Mouse (Mus musculus) thymus, adult 18-20 months (tissue): Measurements from ENCODE around the gene Ttc22.

Source experiments
- DNase-seq, 2 experiments: peaks; one replicate each; pipeline ENCODE4 v3.0.0; 2022; ENCODE audit warnings: mixed read lengths in 2 of 2

The Ttc22 gene

DNA sequence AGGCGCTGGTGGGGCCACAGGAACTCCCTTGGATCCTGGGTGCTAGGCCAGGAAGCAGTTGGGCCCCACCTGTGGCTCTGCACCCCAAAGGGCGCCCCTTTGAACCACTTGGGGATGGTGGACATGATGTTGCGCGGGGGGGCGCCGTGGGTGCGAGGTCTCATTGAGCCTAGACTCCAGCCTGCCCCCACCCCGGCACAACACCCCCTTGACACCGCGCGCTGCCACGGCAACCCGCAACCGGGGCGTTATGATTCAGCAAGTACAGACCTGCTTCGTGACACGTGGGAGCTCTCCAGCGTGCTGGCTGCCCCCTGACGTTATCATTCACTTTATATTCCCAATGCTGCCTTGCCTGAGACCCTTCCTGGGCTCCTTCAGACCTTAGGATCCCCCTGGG lies 5.2 kb upstream of the Ttc22 start, which contains the start of gene Lexm:
Lexm (minus strand) TSS at position 186 of the 400 bp plus-strand sequence.
- peak; percentile 6 to 11 for DNase-seq

DNA sequence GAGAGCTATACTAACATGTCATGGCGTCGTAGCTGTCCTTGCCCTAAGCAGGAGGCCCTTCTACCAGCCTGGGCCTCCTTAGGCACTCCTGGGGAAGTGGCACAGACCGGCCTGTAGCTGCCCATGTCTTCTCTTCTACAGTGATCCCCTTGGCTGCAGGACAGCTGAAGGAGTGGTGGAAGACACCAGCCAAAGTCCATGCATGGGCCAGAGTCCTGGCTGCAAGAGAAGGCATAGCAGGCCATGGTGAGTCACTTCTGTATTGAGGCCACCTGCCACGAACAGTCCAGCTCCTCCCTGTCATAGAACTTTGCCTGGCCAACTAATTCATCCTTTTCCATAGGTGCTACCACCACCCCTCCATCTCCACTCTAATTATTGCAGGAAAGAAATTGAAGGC lies 3.3 kb upstream of the Ttc22 start:
- no peak for DNase-seq

DNA sequence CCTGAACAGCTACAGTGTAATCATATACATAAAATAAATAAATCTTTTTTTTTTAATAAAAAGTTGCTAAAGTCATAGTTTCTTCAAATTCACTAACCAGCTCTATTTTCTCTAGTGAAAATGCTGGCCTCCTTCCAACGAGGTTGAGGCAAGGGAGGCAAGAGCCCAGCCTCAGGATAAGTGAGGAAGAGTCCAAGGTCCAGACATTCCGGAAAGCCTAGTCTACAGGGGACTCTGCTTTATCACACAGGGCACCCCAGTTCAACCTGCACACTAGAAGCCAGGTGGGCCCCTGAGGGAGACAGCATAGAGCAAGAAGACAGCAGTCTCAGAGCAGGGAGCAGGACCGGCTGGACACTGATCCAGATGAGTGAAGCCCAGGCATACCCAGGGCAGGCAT lies 804 bp upstream of the Ttc22 start:
- DNase-seq, result no peak

DNA sequence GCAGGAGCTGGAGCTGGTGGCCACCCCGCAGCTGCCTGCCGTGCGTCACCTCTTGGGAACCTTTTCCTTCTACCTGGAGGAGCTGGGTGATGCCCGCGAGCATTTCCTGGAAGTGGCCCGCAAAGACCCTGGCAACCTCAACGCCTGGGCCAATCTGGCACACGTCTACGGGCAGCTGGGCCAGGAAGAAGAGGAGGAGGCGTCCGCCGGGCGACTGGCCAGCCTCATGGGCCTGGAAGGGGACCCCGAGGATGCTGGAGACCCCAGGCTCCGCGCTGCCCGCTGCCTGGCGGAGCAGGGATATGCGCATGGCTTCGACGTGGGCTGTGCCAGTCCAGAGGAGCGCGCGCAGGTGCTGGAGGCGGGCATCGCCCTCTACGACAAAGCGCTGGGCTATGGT lies 480 bp downstream of the Ttc22 start:
- no peak for DNase-seq

DNA sequence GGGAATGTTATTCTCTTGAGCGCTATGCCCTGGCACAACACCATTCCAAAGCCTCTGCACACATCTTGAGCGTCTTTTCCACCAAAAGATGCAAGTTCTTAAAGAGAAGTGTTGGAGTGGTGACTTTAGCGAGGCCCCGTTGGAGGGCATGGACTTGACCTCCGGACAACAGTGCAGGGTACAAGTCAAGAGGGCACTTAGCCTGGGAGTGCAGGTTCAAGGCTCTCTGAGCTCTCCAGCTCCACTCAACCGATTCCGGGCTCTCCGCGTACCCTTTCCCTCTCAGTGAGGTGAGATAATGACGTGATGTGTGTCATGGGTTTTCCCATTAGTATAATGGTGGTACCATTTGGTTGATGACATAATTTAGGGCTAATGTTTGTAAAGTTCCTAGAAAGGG lies 2.0 kb downstream of the Ttc22 start:
- no peak for DNase-seq

DNA sequence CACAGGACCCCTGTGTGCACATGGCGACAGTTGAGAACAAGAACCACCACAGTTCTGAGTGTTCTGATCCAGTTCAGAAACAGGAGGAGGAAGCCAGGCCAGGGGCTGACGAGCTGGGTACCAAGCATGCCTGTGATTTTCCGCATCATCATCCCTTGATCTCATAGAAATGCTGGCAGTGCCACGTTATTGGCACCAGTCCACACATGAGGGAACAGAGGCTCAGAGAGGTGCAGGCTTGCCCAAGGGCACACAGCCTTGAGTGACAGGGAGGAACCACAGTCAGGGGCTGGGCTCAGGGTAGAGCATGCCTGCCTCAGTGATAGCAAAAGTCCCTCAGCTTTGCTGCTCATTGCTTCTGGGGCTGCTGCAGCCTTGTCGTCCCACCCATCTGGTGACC lies 5.6 kb downstream of the Ttc22 start:
- DNase-seq, result no peak

DNA sequence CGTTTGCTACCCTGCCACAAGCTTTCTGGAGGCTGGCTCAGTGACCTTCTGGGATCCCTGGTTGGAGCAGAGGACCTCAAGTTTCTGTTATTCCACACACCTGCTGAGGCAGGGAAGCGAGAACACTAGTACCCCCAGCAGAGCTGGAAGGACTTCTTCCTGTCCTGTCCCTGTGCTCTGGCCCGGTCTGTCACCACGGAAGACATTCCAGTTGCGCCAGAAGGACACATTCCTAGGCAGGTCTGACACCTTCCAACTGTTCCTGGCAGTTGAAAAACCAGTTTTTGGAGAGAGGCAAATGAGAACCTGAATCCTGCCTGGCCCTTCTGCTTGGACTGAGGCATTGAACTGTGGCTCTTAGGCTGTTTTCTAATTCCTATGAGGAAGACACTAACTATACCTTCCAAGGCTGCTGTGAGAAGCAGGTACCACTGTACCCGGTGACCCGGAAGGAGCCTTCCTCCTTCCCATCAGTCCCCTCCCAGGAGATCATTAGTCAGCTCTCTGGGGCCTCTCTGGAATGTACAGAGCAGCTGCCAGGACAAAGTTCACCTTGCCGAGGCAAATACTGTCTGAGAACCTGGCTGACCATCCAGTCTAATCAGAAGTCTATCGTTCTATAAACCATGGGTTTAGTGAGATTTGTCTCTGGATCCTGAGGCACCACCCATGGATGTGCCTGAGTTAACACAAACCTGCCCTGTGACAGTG lies 6.6 kb downstream of the Ttc22 start:
- DNase-seq, result no peak

DNA sequence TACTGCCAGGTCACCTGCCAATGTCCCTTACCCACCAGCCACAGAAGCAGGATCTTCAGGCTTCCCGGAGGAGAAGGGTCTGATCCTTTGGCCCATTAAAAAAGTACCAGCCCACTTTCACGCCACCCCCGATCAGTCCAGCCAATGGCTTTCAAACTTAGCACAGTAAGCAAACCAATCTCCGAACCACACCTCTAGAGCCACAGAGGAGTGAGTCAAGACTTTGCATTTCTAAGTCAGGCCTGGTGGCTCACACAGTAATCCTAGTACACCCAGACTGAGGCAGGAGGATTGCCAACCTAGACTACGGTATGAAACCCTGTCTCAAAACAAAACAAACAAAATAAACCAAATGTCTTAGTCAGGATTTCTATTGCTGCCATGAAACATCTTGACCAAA lies 7.1 kb downstream of the Ttc22 start:
- DNase-seq, result no peak

DNA sequence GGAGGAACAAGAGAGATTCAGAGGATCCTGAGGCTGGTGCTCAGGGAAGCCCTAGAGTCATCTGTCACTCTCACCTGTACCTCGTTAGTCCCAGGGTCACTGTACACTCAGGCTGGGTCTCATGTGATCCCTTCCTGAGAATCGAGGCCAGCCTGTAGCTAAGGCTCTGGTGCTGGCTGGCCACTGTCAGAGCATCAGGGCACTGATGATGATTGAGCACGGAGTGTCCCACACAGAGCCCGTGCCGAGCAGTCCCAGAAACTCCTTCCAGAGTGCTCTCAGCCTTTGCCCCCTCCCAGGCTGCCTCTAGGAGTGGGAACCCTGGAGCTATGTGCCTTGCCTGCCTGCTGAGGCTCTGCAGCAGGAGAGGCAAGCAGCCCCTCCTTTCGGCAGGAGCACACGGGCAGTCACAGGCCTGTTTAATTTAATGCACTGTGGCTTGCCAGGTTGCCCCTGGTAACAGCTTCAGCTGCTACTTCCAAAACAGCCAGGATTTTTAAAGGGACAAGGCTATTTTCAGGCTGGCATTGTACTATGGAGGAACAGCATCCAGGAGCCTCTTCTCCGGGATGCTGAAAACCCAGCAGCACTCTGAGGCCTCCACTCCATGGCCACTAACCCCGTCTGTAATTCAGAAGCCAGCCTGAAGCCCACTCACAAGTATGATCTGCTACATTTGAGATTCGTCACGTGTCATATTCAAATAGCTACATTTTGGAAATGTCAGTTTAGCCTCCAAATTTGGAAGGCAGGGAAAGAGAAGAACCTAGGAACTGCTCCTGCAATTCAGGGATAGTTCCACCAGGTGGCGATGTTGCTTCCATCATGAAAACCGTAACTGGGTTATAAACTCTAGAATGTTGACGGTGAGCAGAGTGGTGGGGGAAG lies 8.3 kb downstream of the Ttc22 start:
- no peak for DNase-seq

DNA sequence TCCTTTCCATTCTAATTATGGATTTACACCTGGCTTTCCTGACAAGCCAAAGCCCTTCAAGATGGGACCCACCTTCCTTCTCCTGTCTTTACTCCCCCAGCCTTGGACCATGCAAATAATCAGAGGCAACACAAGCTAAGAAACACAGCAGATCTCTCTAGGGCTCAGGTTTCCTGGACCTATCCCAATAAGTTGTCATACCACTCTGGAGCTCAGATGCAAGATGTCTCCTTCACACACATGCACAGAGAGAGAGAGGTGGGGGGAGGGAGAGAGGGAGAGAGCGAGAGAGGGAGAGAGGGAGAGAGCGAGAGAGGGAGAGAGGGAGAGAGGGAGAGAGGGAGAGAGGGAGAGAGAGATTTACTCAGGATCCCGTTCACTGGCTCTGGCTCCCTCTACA lies 10.1 kb downstream of the Ttc22 start:
- no peak for DNase-seq

DNA sequence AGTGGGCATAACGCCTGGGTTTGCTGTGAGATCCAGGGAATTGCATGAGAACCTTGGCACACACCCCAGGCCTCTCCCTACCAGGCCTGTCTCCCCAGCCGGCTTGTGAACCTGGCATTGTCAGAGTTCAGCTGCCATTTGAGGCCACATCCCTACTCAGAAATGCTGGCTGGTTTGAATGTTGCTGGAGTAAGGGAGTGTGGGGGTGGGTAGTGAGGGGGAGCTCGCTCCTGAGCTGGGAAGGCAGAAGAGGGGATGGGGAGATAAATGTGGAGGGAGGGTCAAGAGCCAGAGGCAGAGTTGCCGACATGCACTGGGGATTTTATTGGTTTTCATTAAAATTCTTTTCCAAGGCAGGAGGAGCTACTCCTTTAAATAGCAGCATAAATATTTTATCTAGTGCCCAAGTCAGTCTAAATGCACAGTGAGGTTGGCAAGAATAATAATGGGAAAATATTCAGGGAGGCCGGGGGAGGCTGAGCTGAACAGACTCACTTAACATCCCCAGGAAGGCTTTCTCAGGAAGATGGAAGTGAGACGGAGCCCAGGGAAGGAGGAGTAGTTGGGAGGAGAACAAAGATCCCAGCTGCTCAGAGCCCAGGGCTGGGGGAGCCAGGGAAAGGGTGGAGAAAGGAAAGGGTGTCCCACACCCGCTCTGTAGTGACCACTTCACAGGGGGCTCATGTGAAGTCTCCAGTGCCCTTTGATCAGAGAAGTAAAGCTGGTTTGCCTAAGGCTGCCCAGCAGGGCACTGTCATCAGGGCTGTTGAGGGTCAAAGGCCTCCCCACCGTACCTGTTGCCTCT lies 11.3 kb downstream of the Ttc22 start:
- no peak for DNase-seq

DNA sequence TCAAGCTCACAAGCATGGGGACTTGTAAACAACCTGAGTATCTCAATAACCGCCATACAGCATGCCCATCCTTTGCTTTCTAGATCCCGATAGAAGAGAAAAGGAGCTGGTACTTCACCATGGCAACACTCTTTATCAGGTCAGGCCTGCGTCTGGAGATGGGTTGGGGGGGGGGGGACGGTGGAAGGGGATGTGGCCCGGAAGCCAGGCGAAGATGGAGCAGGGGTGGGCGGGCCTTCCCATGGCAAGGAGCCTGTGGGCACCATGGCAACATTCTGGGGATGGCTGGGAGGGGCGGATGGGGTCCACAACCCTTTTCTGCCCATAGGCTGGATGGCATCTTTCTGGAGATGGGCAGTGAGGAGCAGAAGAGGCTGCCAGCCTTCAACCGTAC lies 11.9 kb downstream of the Ttc22 start:
- no peak for DNase-seq

DNA sequence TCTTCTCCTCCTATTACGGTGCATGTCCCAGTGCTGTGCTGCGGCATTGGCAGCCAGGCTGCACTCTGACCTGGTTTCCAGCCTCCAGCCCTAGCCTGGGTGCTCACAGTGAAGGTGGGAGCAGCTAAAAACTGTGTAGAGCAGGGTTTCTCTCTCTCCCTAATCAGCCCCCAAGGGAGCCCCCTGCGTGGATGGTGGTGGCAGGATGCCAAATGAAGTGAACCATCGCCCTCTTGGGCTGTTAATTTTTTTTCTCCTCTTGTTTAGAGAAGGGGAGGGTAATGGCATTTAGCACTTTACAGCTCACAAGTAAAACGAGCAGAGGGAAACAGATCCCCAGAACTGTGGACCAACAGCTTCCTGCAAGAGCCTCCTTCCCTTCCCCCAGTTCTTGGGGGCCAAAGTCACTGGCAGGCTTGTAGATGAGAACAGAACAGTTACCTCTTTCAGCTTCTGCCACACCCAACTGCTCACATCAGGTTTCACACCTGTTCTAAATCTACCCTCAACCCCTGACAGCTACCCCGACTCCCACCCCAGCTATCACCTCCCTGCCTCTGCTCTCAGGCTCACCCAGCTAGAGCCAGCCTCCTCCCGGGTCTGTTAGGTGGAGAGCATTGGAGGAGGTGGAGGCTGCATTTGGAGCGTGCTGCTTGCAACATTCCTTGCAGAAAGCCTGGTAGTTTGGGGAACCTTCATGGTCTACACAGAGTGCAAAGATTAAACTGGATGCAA lies 21.4 kb downstream of the Ttc22 start:
- no peak for DNase-seq

DNA sequence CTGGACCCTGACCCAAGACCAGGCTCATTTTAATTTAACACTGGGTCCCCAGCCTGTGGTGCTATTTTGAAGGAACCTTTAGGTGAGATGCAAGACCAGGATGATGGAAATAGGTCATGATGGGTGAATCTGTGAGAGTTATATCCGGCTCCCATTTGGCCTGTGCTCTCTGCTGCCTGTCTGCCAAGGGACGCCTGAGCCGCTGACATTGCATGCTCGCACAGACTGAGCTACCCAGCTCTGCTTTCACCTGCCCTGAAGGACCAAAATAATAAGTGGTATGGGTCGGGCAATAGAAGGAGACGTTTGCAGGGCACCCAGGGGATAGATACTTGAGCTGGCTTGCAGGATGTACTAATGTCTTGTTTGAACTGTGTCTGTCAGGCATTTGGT lies 22.0 kb downstream of the Ttc22 start:
- DNase-seq, result no peak

DNA sequence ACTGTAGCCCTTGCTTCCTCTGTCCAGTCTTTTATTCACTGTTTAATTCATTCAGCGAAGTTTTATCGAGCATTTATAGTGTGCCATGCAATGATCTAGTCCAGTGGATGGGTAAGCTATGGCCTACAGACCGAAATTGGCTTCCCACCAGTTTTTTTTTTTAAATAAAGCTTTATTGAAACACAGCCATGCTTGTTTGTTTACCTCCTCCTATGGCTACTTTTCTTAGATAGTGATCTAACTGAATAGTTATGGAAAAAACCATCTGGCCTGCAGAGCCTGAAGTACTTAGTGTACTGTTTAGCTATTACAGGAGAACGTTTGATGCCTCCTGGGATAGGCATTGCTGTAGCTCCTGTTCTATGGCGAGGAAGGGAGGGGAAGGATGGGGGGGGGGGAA lies 23.6 kb downstream of the Ttc22 start:
- DNase-seq, result no peak

DNA sequence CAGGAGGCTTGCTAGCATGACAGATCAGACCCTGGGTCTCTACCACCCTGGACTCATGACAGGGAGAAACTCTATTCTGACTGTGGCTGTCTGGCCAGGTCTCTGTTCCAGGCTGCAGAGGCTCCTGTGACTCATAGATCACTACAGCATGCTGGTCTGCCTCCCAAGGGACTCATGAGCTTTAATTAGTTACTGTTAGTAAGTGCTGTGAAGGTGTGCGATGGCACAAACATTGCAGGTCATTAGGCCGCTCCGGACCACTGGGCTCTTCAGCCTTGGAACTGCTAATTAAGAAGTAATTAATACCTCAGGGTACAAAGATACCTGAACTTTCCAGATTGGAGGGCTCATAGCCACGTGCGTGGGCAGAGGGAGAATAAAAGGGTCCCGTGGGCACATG lies 24.9 kb downstream of the Ttc22 start:
- DNase-seq, result no peak

DNA sequence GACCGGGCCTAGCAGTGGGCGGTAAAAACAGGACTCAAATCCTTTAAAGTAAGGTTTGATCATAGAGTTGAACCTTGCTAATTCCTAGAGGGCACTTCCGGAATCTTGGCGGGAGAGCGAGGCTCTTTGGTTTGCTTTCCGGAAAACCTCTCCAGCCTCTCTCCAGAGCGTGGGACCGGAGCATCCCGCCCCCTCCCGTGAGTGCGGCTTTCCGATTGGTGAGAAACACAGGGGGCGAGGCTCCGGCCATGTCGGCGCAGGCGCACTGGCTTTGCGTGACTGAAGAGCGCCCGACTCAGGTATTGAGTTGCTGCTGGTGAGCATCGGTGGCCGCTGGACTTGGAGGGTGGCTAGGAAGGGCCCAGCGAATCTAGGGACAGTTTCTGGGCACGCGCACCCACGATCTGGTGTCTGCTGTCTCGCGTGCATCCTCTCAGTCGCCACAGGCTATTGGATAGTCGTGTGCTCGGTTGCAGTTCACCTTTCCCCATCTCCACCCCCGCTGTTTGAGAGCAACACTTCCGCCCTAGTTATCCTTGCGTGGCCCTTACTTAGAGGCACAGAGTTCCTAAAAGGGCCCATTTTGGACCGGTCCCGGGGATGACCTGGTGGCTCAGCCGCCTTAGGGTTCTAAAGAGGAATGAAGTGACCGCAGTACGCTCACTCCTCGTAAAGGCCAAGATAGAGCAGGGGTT lies 28.7 kb downstream of the Ttc22 start, which contains the start of gene Pars2:
Pars2 (plus strand) TSS at position 237 of the 695 bp plus-strand sequence.
- peak; percentile 95 to 96 for DNase-seq

DNA sequence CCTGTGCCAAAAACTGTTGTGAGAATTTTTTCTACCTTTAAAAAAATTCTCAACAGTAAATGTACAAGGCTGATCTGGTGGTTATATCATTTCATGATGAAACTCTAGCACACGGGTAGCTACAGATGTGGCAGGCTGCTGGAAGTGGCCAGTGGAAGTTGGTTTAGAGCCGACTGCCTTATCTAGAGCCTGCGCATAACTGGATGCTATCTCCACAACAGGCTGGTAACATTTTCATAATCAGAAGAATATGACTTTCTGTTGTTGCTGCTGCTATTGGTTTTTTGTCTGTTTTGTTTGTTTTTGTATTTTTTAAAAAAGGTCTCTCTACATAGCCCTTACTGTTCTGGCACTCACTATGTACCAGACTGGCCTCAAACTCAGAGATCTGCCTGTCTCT lies 30.3 kb downstream of the Ttc22 start:
- DNase-seq, result no peak

DNA sequence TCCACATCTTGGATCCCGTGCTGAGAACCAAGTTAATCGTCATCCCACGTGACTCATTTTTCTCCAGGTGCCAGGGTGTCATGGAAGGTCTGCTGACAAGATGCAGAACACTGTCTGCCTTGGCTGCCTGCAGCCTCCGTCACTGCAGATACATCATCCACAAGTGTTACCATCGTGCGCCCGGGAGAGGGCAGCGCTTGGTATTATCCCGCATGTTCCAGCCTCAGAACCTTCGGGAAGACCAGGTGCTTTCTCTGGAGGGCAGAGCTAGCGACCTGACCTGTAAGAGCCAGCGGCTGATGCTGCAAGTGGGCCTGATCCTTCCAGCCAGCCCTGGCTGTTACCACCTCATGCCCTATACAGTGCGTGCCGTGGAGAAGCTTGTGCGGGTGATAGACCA lies 30.8 kb downstream of the Ttc22 start:
- DNase-seq, result no peak

DNA sequence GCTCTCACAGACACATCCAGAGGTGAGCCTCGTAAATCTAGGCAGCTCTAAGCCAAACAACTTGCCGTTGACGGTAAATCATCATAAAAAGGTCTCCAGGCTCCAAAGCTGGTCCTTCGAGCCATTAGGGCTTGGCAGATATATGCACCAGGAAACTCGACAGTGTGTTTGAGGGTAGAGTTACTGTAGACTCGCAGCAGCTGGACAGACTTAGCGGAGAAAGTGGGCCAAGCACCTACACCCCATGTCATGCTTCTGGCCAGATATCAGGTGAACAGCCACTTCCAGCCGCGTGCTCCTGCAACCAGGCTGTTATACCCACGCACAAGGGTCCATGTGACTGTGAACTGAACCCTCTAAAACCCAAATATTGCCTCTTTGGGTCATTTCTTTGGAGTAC lies 33.4 kb downstream of the Ttc22 start:
- DNase-seq, result no peak

DNA sequence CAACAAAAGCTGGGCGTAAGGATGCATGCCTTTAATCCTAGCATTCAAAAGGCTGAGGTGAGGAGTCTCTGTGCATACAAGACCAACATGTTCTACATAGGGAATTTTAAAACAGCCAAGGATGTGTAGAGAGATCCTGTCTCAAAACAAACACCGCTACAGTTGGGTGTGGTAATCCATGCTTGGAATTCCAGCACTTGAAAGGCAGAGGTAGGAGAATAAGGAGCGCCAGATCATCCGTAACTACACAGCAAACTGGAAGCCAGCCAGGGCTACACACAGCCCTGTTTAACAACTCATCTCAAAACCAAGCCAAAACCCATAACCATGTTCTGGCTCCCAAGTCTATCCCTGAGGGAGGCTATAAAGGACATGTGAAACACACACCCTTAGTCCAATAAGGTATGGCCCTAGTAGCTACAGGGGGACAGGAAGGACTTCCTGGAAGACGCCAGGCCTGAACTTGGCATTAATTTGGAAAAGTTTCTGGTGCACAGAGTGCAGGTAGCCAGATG lies 41.8 kb downstream of the Ttc22 start:
- DNase-seq, result no peak

DNA sequence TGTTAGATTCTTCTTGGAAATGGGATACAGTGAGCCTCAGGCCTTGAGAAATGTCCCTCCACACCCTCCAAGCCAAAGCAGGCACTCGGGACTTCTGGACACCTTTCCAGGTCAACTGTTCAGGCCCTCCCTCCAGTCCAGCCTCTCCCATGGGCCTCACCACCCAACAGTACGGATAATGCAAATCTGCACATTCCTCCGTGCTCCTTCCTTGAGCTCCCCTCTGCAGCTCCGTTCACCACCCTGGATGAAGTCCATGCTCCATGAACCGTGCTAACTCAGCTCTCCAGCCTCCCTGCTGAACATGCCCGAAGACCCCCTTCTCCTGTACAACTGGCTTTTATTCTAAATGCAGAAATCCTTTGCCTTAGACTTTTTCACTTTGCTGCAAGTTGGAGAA lies 42.5 kb downstream of the Ttc22 start:
- DNase-seq, result no peak
